Mouse (Mus musculus): Measurements from ENCODE around the gene Mis18bp1. TPM values are rescaled to one million over a fixed set of nuclear protein-coding genes. Genes with fewer than 3 reads are reported as not detected.

The Mis18bp1 gene
- 67.9 and 74.9 TPM in 2 replicates for polyA plus RNA-seq (2014; fragmentation: Nextera tagmentation; extraction: Ambion mirVana)

GRCm38 (mm10) chr12:65172021-65172951 is at the start of gene Mis18bp1:
Mis18bp1 (minus strand) TSS chr12:65172604.
- DNase-seq (ENCODE audit: low spot score) (peak; percentile 93), ATAC-seq (ENCODE audit: low FRiP score) (peak; percentile 99)
- under 1% methylated on average over 70 of the region's 70 CpGs for WGBS
- H3K9me3 ChIP-seq (ENCODE audit: control insufficient read depth, low read length), result no peaks in the 10 kb centered on the region; the same call in 1 of the 2 replicates
- peak within 1 kb of the TSS; percentile 53 for H3K4me2 ChIP-seq (replicated peaks; ENCODE audit: low read depth, low read length)
- peak within 1 kb of the TSS; percentile 75 for H3K9ac ChIP-seq (ENCODE audit: low read depth, low read length)
- 0 out of 2 replicates have a peak, but pooled peaks cover 2% of the 10 kb centered on the region for H3K4me1 ChIP-seq (replicated peaks; ENCODE audit: control insufficient read depth, insufficient read depth, low read length)
- H3K36me3 ChIP-seq (ENCODE audit: control insufficient read depth, insufficient read depth, low read length), result no peaks in the 10 kb centered on the region
- H3K27ac ChIP-seq (ENCODE audit: low read depth, low read length), result peak within 1 kb of the TSS; percentile 88
- H3K27me3 ChIP-seq (ENCODE audit: control insufficient read depth, insufficient read depth, low read length), result no peaks in the 10 kb centered on the region
- peak within 1 kb of the TSS; percentile 69 for H3K4me3 ChIP-seq (ENCODE audit: low read depth, low read length)

DNA sequence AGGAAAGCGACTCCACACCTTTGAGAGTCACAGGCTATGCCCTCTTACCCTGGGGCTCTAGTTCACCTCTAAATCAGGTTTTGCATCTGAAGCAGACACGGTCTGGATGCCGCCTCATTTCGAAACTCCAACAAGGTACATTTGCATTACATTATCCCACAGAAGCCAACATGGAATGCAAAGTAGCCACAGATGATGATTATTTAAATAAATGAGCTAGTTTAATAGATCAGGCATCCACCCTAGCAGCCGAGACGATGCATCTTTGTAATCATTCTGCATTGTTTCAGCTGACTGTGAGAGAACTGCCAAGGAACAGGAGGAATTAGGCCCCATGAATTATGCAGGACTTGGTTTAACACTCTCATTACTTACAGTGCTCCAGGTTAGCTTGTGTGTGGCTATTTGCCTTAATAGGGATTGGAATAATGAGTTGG is 44.0 kb upstream of the Mis18bp1 start:
- DNase-seq (ENCODE audit: low spot score) (no peak), ATAC-seq (ENCODE audit: low FRiP score) (peak; percentile 57; the same call in 1 of the 2 replicates)
- Histone ChIP-seq H3K4me1 (replicated peaks; ENCODE audit: control insufficient read depth, insufficient read depth, low read length) (no peaks in the 10 kb centered on the region), H3K9ac (ENCODE audit: low read depth, low read length) (no peak overlapping the region), H3K27ac (ENCODE audit: low read depth, low read length) (no peak overlapping the region), H3K4me2 (replicated peaks; ENCODE audit: low read depth, low read length) (no peak overlapping the region), H3K4me3 (ENCODE audit: low read depth, low read length) (no peak overlapping the region), H3K36me3 (ENCODE audit: control insufficient read depth, insufficient read depth, low read length) (no peaks in the 10 kb centered on the region), H3K27me3 (ENCODE audit: control insufficient read depth, insufficient read depth, low read length) (no peaks in the 10 kb centered on the region), H3K9me3 (ENCODE audit: control insufficient read depth, low read length) (no peaks in the 10 kb centered on the region)
- 72% methylated on average over 6 of the region's 6 CpGs for WGBS

DNA sequence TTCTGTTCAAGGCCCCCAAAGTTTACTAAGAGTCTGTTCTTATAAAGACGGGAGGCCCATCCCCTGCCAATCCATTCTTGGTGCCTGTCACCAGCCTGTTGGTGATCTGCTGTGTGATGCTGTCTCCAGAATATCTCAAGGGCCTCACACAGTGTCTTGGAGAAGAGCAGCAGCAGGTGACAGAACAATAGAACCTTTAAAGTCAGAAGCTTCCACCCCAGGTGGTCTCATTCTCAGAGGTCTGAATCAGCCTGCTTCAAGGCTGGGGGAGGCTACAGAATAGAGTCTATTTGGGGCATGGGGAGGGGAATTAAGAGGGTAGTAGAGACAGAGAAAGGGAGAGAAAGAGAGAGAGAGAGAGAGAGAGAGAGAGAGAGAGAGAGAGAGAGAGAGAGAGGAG is 34.0 kb upstream of the Mis18bp1 start:
- Histone ChIP-seq H3K27ac (ENCODE audit: low read depth, low read length) (no peak overlapping the region), H3K36me3 (ENCODE audit: control insufficient read depth, insufficient read depth, low read length) (no peaks in the 10 kb centered on the region), H3K9me3 (ENCODE audit: control insufficient read depth, low read length) (no peaks in the 10 kb centered on the region), H3K27me3 (ENCODE audit: control insufficient read depth, insufficient read depth, low read length) (no peaks in the 10 kb centered on the region), H3K4me3 (ENCODE audit: low read depth, low read length) (no peak overlapping the region), H3K4me1 (replicated peaks; ENCODE audit: control insufficient read depth, insufficient read depth, low read length) (no peaks in the 10 kb centered on the region), H3K9ac (ENCODE audit: low read depth, low read length) (no peak overlapping the region), H3K4me2 (replicated peaks; ENCODE audit: low read depth, low read length) (no peak overlapping the region)
- WGBS, result 30% methylated on average over 1 of the region's 1 CpGs
- ATAC-seq (ENCODE audit: low FRiP score) (no peak; the same call in 1 of the 2 replicates), DNase-seq (ENCODE audit: low spot score) (no peak)

DNA sequence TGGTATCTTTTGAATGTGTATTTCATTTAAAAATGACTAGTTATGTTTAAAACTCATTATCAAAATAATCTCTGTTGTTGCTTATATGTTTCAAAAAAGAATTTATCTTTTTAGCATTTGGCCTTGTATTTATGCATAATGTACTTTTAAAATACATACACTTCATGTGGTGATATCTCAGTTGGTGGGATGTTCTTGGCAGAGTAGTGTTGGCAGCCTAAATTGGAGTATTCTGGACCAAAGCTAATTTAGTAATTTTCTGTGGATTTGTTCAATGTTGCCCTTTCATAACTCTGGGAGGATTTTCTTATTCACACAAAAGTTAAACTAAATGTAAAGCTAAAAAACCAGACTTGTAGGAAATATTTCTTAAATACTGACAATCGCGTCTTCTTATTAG is 29.4 kb upstream of the Mis18bp1 start:
- no peak overlapping the region for H3K4me3 ChIP-seq (ENCODE audit: low read depth, low read length)
- DNase-seq (ENCODE audit: low spot score) (no peak), ATAC-seq (ENCODE audit: low FRiP score) (no peak)
- H3K27ac ChIP-seq (ENCODE audit: low read depth, low read length), result no peak overlapping the region
- H3K9ac ChIP-seq (ENCODE audit: low read depth, low read length), result no peak overlapping the region
- H3K4me2 ChIP-seq (replicated peaks; ENCODE audit: low read depth, low read length), result no peak overlapping the region
- H3K9me3 ChIP-seq (ENCODE audit: control insufficient read depth, low read length), result no peaks in the 10 kb centered on the region
- H3K27me3 ChIP-seq (ENCODE audit: control insufficient read depth, insufficient read depth, low read length), result no peaks in the 10 kb centered on the region
- WGBS, result 95% methylated on average over 2 of the region's 2 CpGs
- no peaks in the 10 kb centered on the region for H3K36me3 ChIP-seq (ENCODE audit: control insufficient read depth, insufficient read depth, low read length)
- H3K4me1 ChIP-seq (replicated peaks; ENCODE audit: control insufficient read depth, insufficient read depth, low read length), result no peaks in the 10 kb centered on the region

DNA sequence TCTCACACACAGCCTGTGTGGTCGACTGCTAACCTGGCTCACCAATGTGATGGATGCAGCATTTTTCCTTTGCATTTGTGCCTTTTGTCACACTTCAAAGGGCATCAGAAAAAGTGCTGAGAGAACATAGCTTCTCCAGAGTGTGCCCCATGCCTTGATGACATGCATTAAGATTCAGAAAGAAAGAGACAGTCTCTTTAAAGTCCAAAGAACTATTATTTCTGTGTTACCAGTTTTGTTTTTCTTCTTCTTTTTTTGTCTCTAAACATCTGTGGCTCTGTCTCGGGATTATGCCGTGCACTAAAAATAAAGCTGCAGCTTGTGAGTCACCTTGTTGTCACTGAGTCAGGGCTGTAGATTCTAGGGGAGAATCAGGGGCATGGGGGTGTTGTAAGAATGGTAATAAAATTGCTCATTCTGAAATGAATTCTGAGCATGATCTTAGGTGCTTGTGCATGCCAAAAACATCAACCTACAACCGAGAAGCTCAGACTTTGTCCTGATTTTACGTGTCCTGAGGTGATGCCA is 21.7 kb upstream of the Mis18bp1 start:
- ATAC-seq (ENCODE audit: low FRiP score) (no peak), DNase-seq (ENCODE audit: low spot score) (no peak)
- Histone ChIP-seq H3K36me3 (ENCODE audit: control insufficient read depth, insufficient read depth, low read length) (no peaks in the 10 kb centered on the region), H3K27ac (ENCODE audit: low read depth, low read length) (no peak overlapping the region), H3K9me3 (ENCODE audit: control insufficient read depth, low read length) (no peaks in the 10 kb centered on the region), H3K4me2 (replicated peaks; ENCODE audit: low read depth, low read length) (no peak overlapping the region), H3K4me3 (ENCODE audit: low read depth, low read length) (no peak overlapping the region), H3K27me3 (ENCODE audit: control insufficient read depth, insufficient read depth, low read length) (no peaks in the 10 kb centered on the region), H3K4me1 (replicated peaks; ENCODE audit: control insufficient read depth, insufficient read depth, low read length) (no peaks in the 10 kb centered on the region), H3K9ac (ENCODE audit: low read depth, low read length) (no peak overlapping the region)
- WGBS, result 72% methylated on average over 5 of the region's 5 CpGs

- no peaks in the 10 kb centered on the region for H3K9me3 ChIP-seq (ENCODE audit: control insufficient read depth, low read length)
- no peaks in the 10 kb centered on the region for H3K36me3 ChIP-seq (ENCODE audit: control insufficient read depth, insufficient read depth, low read length)
- no peaks in the 10 kb centered on the region for H3K4me1 ChIP-seq (replicated peaks; ENCODE audit: control insufficient read depth, insufficient read depth, low read length)
- H3K4me2 ChIP-seq (replicated peaks; ENCODE audit: low read depth, low read length), result no peak overlapping the region
- H3K9ac ChIP-seq (ENCODE audit: low read depth, low read length), result no peak overlapping the region
- WGBS, result 87% methylated on average over 2 of the region's 2 CpGs
- DNase-seq (ENCODE audit: low spot score) (no peak), ATAC-seq (ENCODE audit: low FRiP score) (no peak)
- H3K4me3 ChIP-seq (ENCODE audit: low read depth, low read length), result no peak overlapping the region
- no peak overlapping the region for H3K27ac ChIP-seq (ENCODE audit: low read depth, low read length)
- H3K27me3 ChIP-seq (ENCODE audit: control insufficient read depth, insufficient read depth, low read length), result no peaks in the 10 kb centered on the region
Measured at GRCm38 (mm10) chr12:65189213-65189612, 16.8 kb upstream of the Mis18bp1 start.

DNA sequence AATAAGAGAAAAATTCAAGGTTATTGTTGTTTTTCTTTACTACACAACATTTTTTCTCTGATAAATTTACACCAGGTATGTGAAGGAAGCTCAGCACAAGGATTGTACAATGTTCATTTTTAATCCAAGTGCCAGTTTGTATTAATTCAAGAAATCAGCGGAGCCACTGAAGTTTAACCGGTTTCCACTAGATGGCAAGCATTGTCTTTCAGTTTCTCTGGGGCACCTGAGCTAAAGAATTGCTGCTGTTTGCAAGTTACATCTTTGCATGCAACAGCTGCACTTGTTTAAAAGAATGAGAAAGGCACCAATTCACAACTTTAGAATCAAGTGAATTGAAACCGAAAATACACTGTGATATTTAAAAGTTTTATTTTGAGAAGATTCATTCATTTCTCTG is 15.0 kb upstream of the Mis18bp1 start:
- Histone ChIP-seq H3K4me1 (replicated peaks; ENCODE audit: control insufficient read depth, insufficient read depth, low read length) (no peaks in the 10 kb centered on the region), H3K4me3 (ENCODE audit: low read depth, low read length) (no peak overlapping the region), H3K27me3 (ENCODE audit: control insufficient read depth, insufficient read depth, low read length) (no peaks in the 10 kb centered on the region), H3K4me2 (replicated peaks; ENCODE audit: low read depth, low read length) (no peak overlapping the region), H3K27ac (ENCODE audit: low read depth, low read length) (no peak overlapping the region), H3K9ac (ENCODE audit: low read depth, low read length) (no peak overlapping the region), H3K36me3 (ENCODE audit: control insufficient read depth, insufficient read depth, low read length) (no peaks in the 10 kb centered on the region), H3K9me3 (ENCODE audit: control insufficient read depth, low read length) (no peaks in the 10 kb centered on the region)
- ATAC-seq (ENCODE audit: low FRiP score) (no peak), DNase-seq (ENCODE audit: low spot score) (no peak)
- WGBS, result 58% methylated on average over 3 of the region's 3 CpGs

GRCm38 (mm10) chr12:65173736-65174135 is 1.3 kb upstream of the Mis18bp1 start:
- H3K9me3 ChIP-seq (ENCODE audit: control insufficient read depth, low read length), result no peaks in the 10 kb centered on the region
- no peak for DNase-seq (ENCODE audit: low spot score)
- no peaks in the 10 kb centered on the region for H3K36me3 ChIP-seq (ENCODE audit: control insufficient read depth, insufficient read depth, low read length)
- WGBS, result 87% methylated on average over 5 of the region's 5 CpGs
- H3K4me1 ChIP-seq (replicated peaks; ENCODE audit: control insufficient read depth, insufficient read depth, low read length), result 0 out of 2 replicates have a peak, but pooled peaks cover 2% of the 10 kb centered on the region
- H3K27ac ChIP-seq (ENCODE audit: low read depth, low read length), result no peak overlapping the region
- no peaks in the 10 kb centered on the region for H3K27me3 ChIP-seq (ENCODE audit: control insufficient read depth, insufficient read depth, low read length)
- H3K4me2 ChIP-seq (replicated peaks; ENCODE audit: low read depth, low read length), result no peak overlapping the region
- no peak for ATAC-seq (ENCODE audit: low FRiP score)
- no peak overlapping the region for H3K4me3 ChIP-seq (ENCODE audit: low read depth, low read length)
- H3K9ac ChIP-seq (ENCODE audit: low read depth, low read length), result no peak overlapping the region
